Mouse (Mus musculus) heart, embryonic 11.5 days (tissue): ENCODE measurements around the gene Emc7. TPM values are rescaled to one million over a fixed set of nuclear protein-coding genes. Genes with fewer than 3 reads are reported as not detected.

Experiments
- ATAC-seq: fragments of 200-750 bp; cut with Nextera tagmentation; replicated peaks from 2 replicates; pipeline ENCODE4 v1.8.0; 2017; ENCODE audit warnings: moderate library complexity; ENCODE audit not compliant: insufficient number of reproducible peaks, low FRiP score, low TSS enrichment
- H3K27ac ChIP-seq: fragments of 300-500 bp; sonication (generic); 2 replicates; pipeline ENCODE4 v1.5.1; 2014; ENCODE audit warnings: mild to moderate bottlenecking, low read depth, low read length
- H3K27me3 ChIP-seq: fragments of 300-500 bp; sonication (generic); 2 replicates; pipeline ENCODE4 v1.6.1; 2014; ENCODE audit warnings: mild to moderate bottlenecking, low read length, mixed read lengths; ENCODE audit not compliant: control insufficient read depth, insufficient read depth
- H3K36me3 ChIP-seq: fragments of 300-500 bp; sonication (generic); 2 replicates; pipeline ENCODE4 v1.6.1; 2014; ENCODE audit warnings: mild to moderate bottlenecking, low read length, moderate library complexity, mixed read lengths; ENCODE audit not compliant: control insufficient read depth, insufficient read depth
- H3K4me1 ChIP-seq: fragments of 300-500 bp; sonication (generic); 2 replicates; pipeline ENCODE4 v1.6.1; 2014; ENCODE audit warnings: low read length; ENCODE audit not compliant: control insufficient read depth, insufficient read depth
- H3K4me2 ChIP-seq: fragments of 300-500 bp; sonication (generic); 2 replicates; pipeline ENCODE4 v1.6.1; 2014; ENCODE audit warnings: mild to moderate bottlenecking, moderate library complexity
- H3K4me3 ChIP-seq: fragments of 300-500 bp; sonication (generic); 2 replicates; pipeline ENCODE4 v1.5.1; 2014; ENCODE audit warnings: low read depth, low read length
- H3K9ac ChIP-seq: fragments of 300-500 bp; sonication (generic); 2 replicates; pipeline ENCODE4 v1.6.1; 2014; ENCODE audit warnings: mild to moderate bottlenecking, low read depth, low read length, moderate library complexity
- H3K9me3 ChIP-seq: fragments of 300-500 bp; sonication (generic); replicated peaks from 2 replicates; pipeline ENCODE4 v1.6.1; 2016; ENCODE audit warnings: low read length; ENCODE audit not compliant: control insufficient read depth
- WGBS: fragments of 180-500 bp; shearing (Covaris S2); extraction: QIAGEN DNeasy Blood & Tissue Kit; methylation state at CpG from one replicate; pipeline ENCODE4 v1.1.7; 2014; ENCODE audit not compliant: insufficient replicate concordance; 5-methylcytosine and 5-hydroxymethylcytosine counted together
- polyA plus RNA-seq: library from polyadenylated mRNA; unstranded; fragments of >200 nt; fragmentation: Nextera tagmentation; extraction: Ambion mirVana; gene quantifications from 2 replicates; pipeline ENCODE4 v1.2.1, GENCODE M21; 2014

The Emc7 gene
- polyA plus RNA-seq, 1 experiment from 2014 or later: 15.9 TPM

DNA sequence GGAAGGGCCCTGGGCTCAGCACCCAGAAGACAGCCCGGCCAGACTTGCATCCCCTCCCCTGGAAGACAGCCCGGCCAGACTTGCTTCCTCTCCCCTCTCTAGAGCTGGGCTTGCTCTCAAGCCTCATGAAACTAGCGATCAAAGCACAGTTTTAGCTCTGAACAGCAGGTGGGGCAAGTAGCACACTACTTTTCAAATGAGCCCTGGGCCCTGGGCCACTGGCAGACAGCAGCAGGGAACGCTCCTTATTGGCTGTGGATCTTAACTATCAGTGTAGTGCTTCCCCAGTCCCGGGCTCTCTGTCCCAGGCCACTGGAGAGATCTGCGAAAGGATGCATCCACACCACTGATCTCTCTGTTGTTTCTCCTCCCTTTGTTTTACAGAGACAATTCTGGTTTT is 46.4 kb downstream of the Emc7 start:
- H3K36me3 ChIP-seq: no peaks in the 10 kb centered on the region
- H3K4me3 ChIP-seq: no peak overlapping the region
- no peak overlapping the region for H3K27ac ChIP-seq
- peak; percentile 78 for ATAC-seq
- 0 out of 2 replicates have a peak overlapping the region, but pooled peaks have one; percentile 29 for H3K9ac ChIP-seq
- no peaks in the 10 kb centered on the region for H3K27me3 ChIP-seq
- no peak overlapping the region; the same call in 1 of the 2 replicates for H3K4me2 ChIP-seq
- no peaks in the 10 kb centered on the region for H3K9me3 ChIP-seq
- H3K4me1 ChIP-seq: peaks cover 4% of the 10 kb centered on the region; the same call in 1 of the 2 replicates
- WGBS: 8% methylated on average over 6 of the region's 6 CpGs

DNA sequence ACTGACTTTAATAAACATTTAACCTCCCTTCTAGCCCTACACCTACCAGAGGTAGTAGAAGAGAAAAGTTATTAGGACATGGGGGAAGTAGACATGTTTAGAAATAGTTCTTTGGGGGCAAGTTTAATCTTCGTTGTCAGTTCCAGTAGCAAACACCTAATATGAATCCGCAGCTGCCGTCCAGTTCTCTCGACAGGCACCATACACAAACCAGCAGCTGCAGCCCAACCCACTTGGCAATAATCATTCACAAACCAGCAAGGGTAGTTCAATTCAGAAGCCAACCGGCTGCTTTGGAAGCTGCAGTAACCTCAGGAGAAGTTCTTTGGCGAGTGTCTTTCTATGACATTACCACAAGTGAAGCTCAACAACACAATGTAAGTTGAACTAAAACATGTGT is 49.2 kb downstream of the Emc7 start:
- no peaks in the 10 kb centered on the region for H3K4me1 ChIP-seq
- no peaks in the 10 kb centered on the region for H3K9me3 ChIP-seq
- H3K4me3 ChIP-seq: no peak overlapping the region
- no peak overlapping the region for H3K4me2 ChIP-seq
- H3K27me3 ChIP-seq: no peaks in the 10 kb centered on the region
- no peak overlapping the region for H3K27ac ChIP-seq
- 76% methylated on average over 6 of the region's 6 CpGs for WGBS
- H3K36me3 ChIP-seq: no peaks in the 10 kb centered on the region
- H3K9ac ChIP-seq: no peak overlapping the region
- no peak for ATAC-seq

DNA sequence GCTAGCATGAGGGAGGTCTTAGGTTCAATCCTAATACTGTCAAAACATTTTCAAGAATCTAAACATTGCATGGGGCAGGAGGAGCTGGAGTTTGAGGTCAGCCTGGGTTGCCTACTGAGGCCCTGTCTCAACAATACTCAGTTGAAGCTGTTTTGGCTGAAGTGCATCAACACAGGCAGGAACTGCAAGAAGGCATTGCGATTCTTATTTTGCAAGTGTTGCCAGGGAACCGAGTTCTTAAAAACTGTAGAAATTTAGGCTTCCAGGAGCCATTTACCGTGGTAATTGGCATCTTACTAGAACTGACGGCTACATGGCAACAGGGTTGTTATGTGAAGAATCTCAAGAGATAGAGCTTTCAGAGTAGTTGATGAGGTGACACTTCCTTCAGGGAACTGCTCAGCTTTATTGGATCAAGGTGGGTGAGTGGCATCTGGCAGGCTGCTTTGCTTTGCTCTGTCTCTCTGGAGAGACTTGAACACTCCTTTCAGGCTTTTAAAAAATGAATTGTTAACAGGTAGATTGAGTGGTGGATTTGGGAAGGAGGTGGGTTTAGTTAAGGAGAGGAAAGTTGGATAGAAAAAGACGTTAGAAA is 52.1 kb downstream of the Emc7 start:
- H3K36me3 ChIP-seq: no peaks in the 10 kb centered on the region
- H3K4me2 ChIP-seq: no peak overlapping the region
- H3K27me3 ChIP-seq: no peaks in the 10 kb centered on the region
- ATAC-seq: no peak
- no peak overlapping the region for H3K9ac ChIP-seq
- no peaks in the 10 kb centered on the region for H3K9me3 ChIP-seq
- no peak overlapping the region for H3K4me3 ChIP-seq
- WGBS: 64% methylated on average over 5 of the region's 5 CpGs
- no peak overlapping the region for H3K27ac ChIP-seq
- no peaks in the 10 kb centered on the region for H3K4me1 ChIP-seq

- H3K4me1 ChIP-seq: no peaks in the 10 kb centered on the region
- no peak overlapping the region for H3K9ac ChIP-seq
- no peaks in the 10 kb centered on the region for H3K9me3 ChIP-seq
- H3K27ac ChIP-seq: no peak overlapping the region
- no peak for ATAC-seq
- no peak overlapping the region for H3K4me3 ChIP-seq
- no peaks in the 10 kb centered on the region for H3K27me3 ChIP-seq
- WGBS: 91% methylated on average over 1 of the region's 1 CpGs
- no peak overlapping the region for H3K4me2 ChIP-seq
- no peaks in the 10 kb centered on the region for H3K36me3 ChIP-seq
Observed at GRCm38 (mm10) chr2:112507444-112507843, 52.6 kb downstream of the Emc7 start.

- no peak overlapping the region for H3K4me2 ChIP-seq
- 59% methylated on average over 4 of the region's 4 CpGs for WGBS
- H3K27me3 ChIP-seq: no peaks in the 10 kb centered on the region
- H3K9ac ChIP-seq: no peak overlapping the region
- no peaks in the 10 kb centered on the region for H3K9me3 ChIP-seq
- H3K4me3 ChIP-seq: no peak overlapping the region
- no peaks in the 10 kb centered on the region for H3K4me1 ChIP-seq
- no peaks in the 10 kb centered on the region for H3K36me3 ChIP-seq
- peak; percentile 82; the same call in 1 of the 2 replicates for ATAC-seq
- H3K27ac ChIP-seq: no peak overlapping the region
Observed at GRCm38 (mm10) chr2:112510140-112510539, 55.3 kb downstream of the Emc7 start.

- no peak for ATAC-seq
- whole genome bisulfite sequencing: 75% methylated on average over 1 of the region's 1 CpGs
- no peaks in the 10 kb centered on the region for H3K4me1 ChIP-seq
Observed at GRCm38 (mm10) chr2:112513036-112513435, 58.2 kb downstream of the Emc7 start.

GRCm38 (mm10) chr2:112516728-112517127 is 61.9 kb downstream of the Emc7 start:
- Histone ChIP-seq H3K4me2 (no peak overlapping the region), H3K9ac (no peak overlapping the region), H3K36me3 (no peaks in the 10 kb centered on the region), H3K4me3 (no peak overlapping the region), H3K27me3 (no peaks in the 10 kb centered on the region), H3K4me1 (no peaks in the 10 kb centered on the region), H3K9me3 (no peaks in the 10 kb centered on the region), H3K27ac (no peak overlapping the region)
- WGBS: 70% methylated on average over 3 of the region's 3 CpGs
- no peak for ATAC-seq

More at GRCm38 (mm10) chr2:112513036-112513435, 58.2 kb downstream of the Emc7 start:
- Histone ChIP-seq H3K9me3 (no peaks in the 10 kb centered on the region), H3K4me2 (no peak overlapping the region), H3K9ac (no peak overlapping the region), H3K36me3 (no peaks in the 10 kb centered on the region), H3K27me3 (no peaks in the 10 kb centered on the region), H3K27ac (no peak overlapping the region), H3K4me3 (no peak overlapping the region)

- no peak for ATAC-seq
- no peaks in the 10 kb centered on the region for H3K36me3 ChIP-seq
- H3K4me1 ChIP-seq: no peaks in the 10 kb centered on the region
- no peak overlapping the region for H3K4me3 ChIP-seq
- no peaks in the 10 kb centered on the region for H3K9me3 ChIP-seq
- no peak overlapping the region for H3K27ac ChIP-seq
- H3K27me3 ChIP-seq: no peaks in the 10 kb centered on the region
- no peak overlapping the region for H3K4me2 ChIP-seq
- H3K9ac ChIP-seq: no peak overlapping the region
- WGBS: 86% methylated on average over 3 of the region's 3 CpGs
Observed at GRCm38 (mm10) chr2:112517218-112517617, 62.4 kb downstream of the Emc7 start.

GRCm38 (mm10) chr2:112518541-112518940 is 63.7 kb downstream of the Emc7 start:
- ATAC-seq: no peak
- Histone ChIP-seq H3K4me1 (no peaks in the 10 kb centered on the region), H3K36me3 (no peaks in the 10 kb centered on the region), H3K4me3 (no peak overlapping the region), H3K27me3 (no peaks in the 10 kb centered on the region), H3K9ac (no peak overlapping the region), H3K9me3 (no peaks in the 10 kb centered on the region), H3K27ac (no peak overlapping the region), H3K4me2 (no peak overlapping the region)
